Mouse (Mus musculus) stomach, embryonic 16.5 days (tissue): Measurements from ENCODE around the gene Ina. TPM values are rescaled to one million over a fixed set of nuclear protein-coding genes. Genes with fewer than 3 reads are reported as not detected.
"Not testable (repeated sequence)": the region's sequence is repeated elsewhere in the genome, so short reads cannot be mapped to it uniquely, and the experiment has no call there.

Experiments used
- ATAC-seq: fragments of 200-750 bp; cut with Nextera tagmentation; 2 replicates; pipeline ENCODE4 v1.8.0; 2017; ENCODE audit warnings: moderate number of reproducible peaks, moderate TSS enrichment; ENCODE audit not compliant: insufficient read depth, low FRiP score
- H3K27ac ChIP-seq: fragments of 300-500 bp; sonication (generic); 2 replicates; pipeline ENCODE4 v1.5.1; 2014; ENCODE audit warnings: low read length
- H3K27me3 ChIP-seq: fragments of 300-500 bp; sonication (generic); 2 replicates; pipeline ENCODE4 v1.6.1; 2014; ENCODE audit warnings: low read length, control low read depth, mixed read lengths; ENCODE audit not compliant: control insufficient read depth, insufficient read depth
- H3K36me3 ChIP-seq: fragments of 300-500 bp; sonication (generic); 2 replicates; pipeline ENCODE4 v1.6.1; 2014; ENCODE audit warnings: low read length; ENCODE audit not compliant: control insufficient read depth, insufficient read depth
- H3K4me1 ChIP-seq: fragments of 300-500 bp; sonication (generic); 2 replicates; pipeline ENCODE4 v1.6.1; 2014; ENCODE audit warnings: low read length, control low read depth, mixed read lengths; ENCODE audit not compliant: control insufficient read depth, insufficient read depth
- H3K4me2 ChIP-seq: fragments of 300-500 bp; sonication (generic); 2 replicates; pipeline ENCODE4 v1.6.1; 2014; ENCODE audit warnings: low read depth, low read length, mixed read lengths
- H3K4me3 ChIP-seq: fragments of 300-500 bp; sonication (generic); replicated peaks from 2 replicates; pipeline ENCODE4 v1.5.1; 2014; ENCODE audit warnings: mild to moderate bottlenecking, low read length
- H3K9ac ChIP-seq: fragments of 300-500 bp; sonication (generic); 2 replicates; pipeline ENCODE4 v1.6.1; 2014; ENCODE audit warnings: low read length
- H3K9me3 ChIP-seq: fragments of 300-500 bp; sonication (generic); replicated peaks from 2 replicates; pipeline ENCODE4 v1.6.1; 2016; ENCODE audit warnings: low read length, control low read depth; ENCODE audit not compliant: control insufficient read depth
- WGBS: fragments of 180-500 bp; shearing (Covaris S2); extraction: QIAGEN DNeasy Blood & Tissue Kit; methylation state at CpG from one replicate; pipeline ENCODE4 v1.1.7; 2014; 5-methylcytosine and 5-hydroxymethylcytosine counted together
- polyA plus RNA-seq: library from polyadenylated mRNA; unstranded; fragments of >200 nt; fragmentation: Nextera tagmentation; extraction: Ambion mirVana; gene quantifications from 2 replicates; pipeline ENCODE4 v1.2.1, GENCODE M21; 2015

Gene Ina
- polyA plus RNA-seq, 1 experiment from 2014 or later = 6.5 TPM

DNA sequence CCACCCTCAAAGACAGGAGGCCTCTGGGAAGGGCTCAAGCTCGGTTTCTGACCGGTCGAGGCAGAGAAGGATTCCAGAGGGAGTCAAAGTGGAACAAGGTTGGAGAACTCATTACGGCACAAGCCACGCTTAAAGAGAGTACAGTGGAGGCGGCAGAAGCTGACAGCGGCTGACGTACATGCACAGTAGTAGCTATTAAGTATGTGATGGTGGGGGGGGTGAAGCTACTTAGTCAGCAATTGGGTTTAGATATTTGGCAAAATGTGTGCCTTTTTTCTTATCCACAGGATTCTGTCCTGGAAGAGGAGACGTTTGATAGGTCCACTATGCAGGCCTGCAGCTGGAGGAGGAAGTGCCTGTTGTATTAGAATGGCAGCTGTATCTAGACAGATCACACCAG, 42.8 kb upstream of the Ina start:
- 62% methylated on average over 9 of the region's 9 CpGs for WGBS
- H3K27ac ChIP-seq = peak overlapping the region; percentile 80

GRCm38 (mm10) chr19:46972159-46972558, 42.3 kb upstream of the Ina start:
- Histone ChIP-seq H3K36me3 (no peaks in the 10 kb centered on the region), H3K4me1 (peaks cover 17% of the 10 kb centered on the region), H3K27me3 (no peaks in the 10 kb centered on the region), H3K4me3 (no peak overlapping the region), H3K4me2 (no peak overlapping the region), H3K9me3 (no peaks in the 10 kb centered on the region), H3K9ac (no peak overlapping the region), H3K27ac (no peak overlapping the region)
- no peak for ATAC-seq
- 86% methylated on average over 3 of the region's 3 CpGs for WGBS

More for the DNA sequence above, 42.8 kb upstream of the Ina start:
- Histone ChIP-seq H3K27me3 (no peaks in the 10 kb centered on the region), H3K9me3 (no peaks in the 10 kb centered on the region), H3K4me3 (no peak overlapping the region), H3K4me1 (peaks cover 17% of the 10 kb centered on the region), H3K4me2 (no peak overlapping the region), H3K36me3 (no peaks in the 10 kb centered on the region), H3K9ac (peak overlapping the region; percentile 27; the same call in 1 of the 2 replicates)
- ATAC-seq = no peak

- Histone ChIP-seq H3K4me1 (peaks cover under 1% of the 10 kb centered on the region; the same call in 1 of the 2 replicates), H3K4me2 (no peak overlapping the region), H3K9me3 (no peaks in the 10 kb centered on the region), H3K27me3 (no peaks in the 10 kb centered on the region), H3K4me3 (no peak overlapping the region), H3K9ac (no peak overlapping the region), H3K36me3 (no peaks in the 10 kb centered on the region), H3K27ac (no peak overlapping the region)
- WGBS = 70% methylated on average over 4 of the region's 4 CpGs
- no peak for ATAC-seq
These were observed 38.9 kb upstream of the Ina start for GRCm38 (mm10) chr19:46975565-46975964.

DNA sequence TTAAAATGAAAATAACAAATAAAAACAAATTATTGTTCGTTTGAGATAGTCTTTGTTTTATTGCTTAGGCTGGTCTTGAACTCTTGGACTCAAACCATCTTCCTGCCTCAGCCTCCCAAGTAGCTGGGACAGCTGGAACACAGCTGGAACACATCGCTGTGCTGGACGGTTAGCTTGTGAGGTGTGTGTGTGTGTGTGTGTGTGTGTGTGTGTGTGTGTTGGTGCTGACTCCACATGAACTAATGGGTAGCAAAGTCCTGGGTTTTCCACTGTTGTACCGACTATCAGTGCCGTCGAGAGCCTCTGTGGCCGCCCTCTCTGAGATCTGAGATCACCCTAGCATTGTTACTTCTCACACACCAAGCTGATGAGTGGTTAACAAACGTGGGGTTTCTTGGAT, 38.5 kb upstream of the Ina start:
- H3K9me3 ChIP-seq = no peaks in the 10 kb centered on the region
- no peak overlapping the region for H3K9ac ChIP-seq
- no peaks in the 10 kb centered on the region for H3K4me1 ChIP-seq
- 80% methylated on average over 8 of the region's 8 CpGs for WGBS
- H3K36me3 ChIP-seq = no peaks in the 10 kb centered on the region
- no peak overlapping the region for H3K4me2 ChIP-seq
- H3K4me3 ChIP-seq = no peak overlapping the region
- no peaks in the 10 kb centered on the region for H3K27me3 ChIP-seq
- no peak for ATAC-seq
- H3K27ac ChIP-seq = no peak overlapping the region

GRCm38 (mm10) chr19:46976743-46977142, 37.8 kb upstream of the Ina start:
- 51% methylated on average over 2 of the region's 2 CpGs for WGBS
- H3K27me3 ChIP-seq = no peaks in the 10 kb centered on the region
- no peak overlapping the region for H3K9ac ChIP-seq
- H3K4me2 ChIP-seq = no peak overlapping the region
- H3K27ac ChIP-seq = no peak overlapping the region
- H3K36me3 ChIP-seq = no peaks in the 10 kb centered on the region
- no peaks in the 10 kb centered on the region for H3K9me3 ChIP-seq
- no peak for ATAC-seq
- no peaks in the 10 kb centered on the region for H3K4me1 ChIP-seq
- H3K4me3 ChIP-seq = no peak overlapping the region

- H3K36me3 ChIP-seq = no peaks in the 10 kb centered on the region
- H3K9me3 ChIP-seq = no peaks in the 10 kb centered on the region
- no peaks in the 10 kb centered on the region for H3K4me1 ChIP-seq
- H3K4me2 ChIP-seq = no peak overlapping the region
- no peak overlapping the region for H3K4me3 ChIP-seq
- no peak for ATAC-seq
- 67% methylated on average over 6 of the region's 6 CpGs for WGBS
- no peak overlapping the region for H3K27ac ChIP-seq
- no peak overlapping the region for H3K9ac ChIP-seq
- H3K27me3 ChIP-seq = no peaks in the 10 kb centered on the region
These were observed 37.0 kb upstream of the Ina start for GRCm38 (mm10) chr19:46977460-46977859.

DNA sequence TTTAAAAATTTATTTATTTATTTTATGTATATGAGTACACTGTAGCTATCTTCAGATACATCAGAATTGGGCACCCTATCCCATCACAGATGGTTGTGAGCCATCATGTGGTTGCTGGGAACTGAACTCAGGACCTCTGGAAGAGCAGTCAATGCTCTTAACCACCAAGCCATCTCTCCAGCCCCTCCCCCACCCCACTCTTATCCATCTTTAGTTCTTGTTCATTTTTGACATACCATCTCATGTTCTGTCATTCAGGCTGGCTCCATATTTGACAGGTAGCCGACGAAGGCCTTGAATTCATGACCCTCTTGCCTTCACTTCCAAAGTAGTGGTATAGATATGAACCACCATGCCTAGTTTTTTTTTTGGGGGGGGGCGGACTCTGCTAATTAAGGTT, 36.4 kb upstream of the Ina start:
- ATAC-seq, H3K27me3 ChIP-seq: not testable (repeated sequence)
- WGBS = 97% methylated on average over 3 of the region's 3 CpGs

GRCm38 (mm10) chr19:46978920-46979780, 35.3 kb upstream of the Ina start:
- no peak for ATAC-seq
- Histone ChIP-seq H3K4me3 (no peak overlapping the region), H3K27ac (no peak overlapping the region), H3K9ac (no peak overlapping the region), H3K4me1 (no peaks in the 10 kb centered on the region), H3K36me3 (no peaks in the 10 kb centered on the region), H3K9me3 (no peaks in the 10 kb centered on the region), H3K4me2 (no peak overlapping the region), H3K27me3 (no peaks in the 10 kb centered on the region)
- 81% methylated on average over 17 of the region's 17 CpGs for WGBS

More for the DNA sequence above, 36.4 kb upstream of the Ina start:
- not testable (repeated sequence) for H3K4me1 ChIP-seq, H3K9ac ChIP-seq, H3K27ac ChIP-seq, H3K4me2 ChIP-seq, H3K4me3 ChIP-seq, H3K9me3 ChIP-seq, H3K36me3 ChIP-seq

GRCm38 (mm10) chr19:46979781-46980105, 34.8 kb upstream of the Ina start:
- H3K27ac ChIP-seq = no peak overlapping the region
- ATAC-seq = no peak
- no peaks in the 10 kb centered on the region for H3K27me3 ChIP-seq
- no peaks in the 10 kb centered on the region for H3K9me3 ChIP-seq
- WGBS = 76% methylated on average over 3 of the region's 3 CpGs
- no peak overlapping the region for H3K9ac ChIP-seq
- H3K4me3 ChIP-seq = no peak overlapping the region
- peaks cover 4% of the 10 kb centered on the region; the same call in 1 of the 2 replicates for H3K4me1 ChIP-seq
- H3K36me3 ChIP-seq = no peaks in the 10 kb centered on the region
- no peak overlapping the region for H3K4me2 ChIP-seq
